Mouse (Mus musculus) midbrain, embryonic 12.5 days (tissue): ENCODE data around the gene Olfr1303. TPM values are rescaled to one million over a fixed set of nuclear protein-coding genes. Genes with fewer than 3 reads are reported as not detected.

Experiments used
- ATAC-seq: fragments of 200-750 bp; cut with Nextera tagmentation; 2 replicates; pipeline ENCODE4 v1.8.0; 2017; ENCODE audit warnings: low read depth, moderate TSS enrichment, moderate library complexity; ENCODE audit not compliant: low FRiP score
- H3K27ac ChIP-seq: fragments of 300-500 bp; sonication (generic); replicated peaks from 2 replicates; pipeline ENCODE4 v1.5.1; 2016; ENCODE audit warnings: mild to moderate bottlenecking
- H3K27me3 ChIP-seq: fragments of 300-500 bp; sonication (generic); 2 replicates; pipeline ENCODE4 v1.6.1; 2016; ENCODE audit warnings: mild to moderate bottlenecking
- H3K36me3 ChIP-seq: fragments of 300-500 bp; sonication (generic); 2 replicates; pipeline ENCODE4 v1.6.1; 2016
- H3K4me1 ChIP-seq: fragments of 300-500 bp; sonication (generic); 2 replicates; pipeline ENCODE4 v1.6.1; 2016
- H3K4me2 ChIP-seq: fragments of 300-500 bp; sonication (generic); replicated peaks from 2 replicates; pipeline ENCODE4 v1.6.1; 2016; ENCODE audit warnings: mild to moderate bottlenecking, moderate library complexity
- H3K4me3 ChIP-seq: fragments of 300-500 bp; sonication (generic); 2 replicates; pipeline ENCODE4 v1.5.1; 2016; ENCODE audit warnings: mild to moderate bottlenecking
- H3K9ac ChIP-seq: fragments of 300-500 bp; sonication (generic); replicated peaks from 2 replicates; pipeline ENCODE4 v1.6.1; 2016; ENCODE audit warnings: mild to moderate bottlenecking, moderate library complexity
- H3K9me3 ChIP-seq: fragments of 300-500 bp; sonication (generic); 2 replicates; pipeline ENCODE4 v1.6.1; 2016; ENCODE audit warnings: mild to moderate bottlenecking
- WGBS: fragments of 180-500 bp; shearing (Covaris S2); methylation state at CpG from one replicate; pipeline ENCODE4 v1.1.7; 2016; 5-methylcytosine and 5-hydroxymethylcytosine counted together
- polyA plus RNA-seq: library from polyadenylated mRNA; unstranded; fragments of >200 nt; fragmentation: Nextera tagmentation; extraction: Ambion mirVana; gene quantifications from 2 replicates; pipeline ENCODE4 v1.2.1, GENCODE M21; 2016

Olfr1303 gene
- not detected in 2 replicates for polyA plus RNA-seq

- H3K9me3 ChIP-seq: no peaks in the 10 kb centered on the region
- H3K4me3 ChIP-seq: no peak within 1 kb of the TSS
- H3K9ac ChIP-seq: no peak within 1 kb of the TSS
- no peaks in the 10 kb centered on the region for H3K27me3 ChIP-seq
- no peaks in the 10 kb centered on the region for H3K36me3 ChIP-seq
- H3K4me2 ChIP-seq: no peak within 1 kb of the TSS
- no peaks in the 10 kb centered on the region for H3K4me1 ChIP-seq
- no peak within 1 kb of the TSS for H3K27ac ChIP-seq
- ATAC-seq: no peak
- 80% methylated on average over 2 of the region's 2 CpGs for WGBS
Observed at GRCm38 (mm10) chr2:111820240-111820639, at the start of gene Olfr1303. Gene Olfr1303 (minus strand): TSS chr2:111820340.

- ATAC-seq: no peak
- Histone ChIP-seq H3K27ac (no peak overlapping the region), H3K4me2 (no peak overlapping the region), H3K4me3 (no peak overlapping the region), H3K9ac (no peak overlapping the region), H3K27me3 (no peaks in the 10 kb centered on the region), H3K4me1 (no peaks in the 10 kb centered on the region), H3K9me3 (no peaks in the 10 kb centered on the region), H3K36me3 (no peaks in the 10 kb centered on the region)
Observed at GRCm38 (mm10) chr2:111812936-111813335, 7.2 kb downstream of the Olfr1303 start.

GRCm38 (mm10) chr2:111777129-111777528 lies 43.0 kb downstream of the Olfr1303 start, which contains the start of gene Olfr1302:
Gene Olfr1302 (plus strand): TSS chr2:111777429.
- Histone ChIP-seq H3K4me3 (no peak within 1 kb of the TSS), H3K4me2 (no peak within 1 kb of the TSS), H3K9me3 (no peaks in the 10 kb centered on the region), H3K9ac (no peak within 1 kb of the TSS), H3K4me1 (no peaks in the 10 kb centered on the region), H3K27ac (no peak within 1 kb of the TSS), H3K27me3 (no peaks in the 10 kb centered on the region), H3K36me3 (no peaks in the 10 kb centered on the region)
- ATAC-seq: no peak
- 80% methylated on average over 2 of the region's 2 CpGs for WGBS

Other genes with a start within 250 kb of the Olfr1303 start
- gene Olfr1297, start 193.8 kb downstream of the Olfr1303 start, polyA plus RNA-seq: not detected in 2 replicates
- gene Olfr1298, start 171.1 kb downstream of the Olfr1303 start, polyA plus RNA-seq: not detected in 2 replicates
- gene Olfr1299, start 158.9 kb downstream of the Olfr1303 start, polyA plus RNA-seq: not detected in 2 replicates
- not detected in 2 replicates for gene Olfr1301, start 69.3 kb downstream of the Olfr1303 start, polyA plus RNA-seq
- not detected in 2 replicates for gene Olfr1302, start 42.9 kb downstream of the Olfr1303 start, polyA plus RNA-seq
- not detected in 2 replicates for gene Olfr1305, start 56.8 kb upstream of the Olfr1303 start, polyA plus RNA-seq
- gene Olfr1306, start 95.9 kb upstream of the Olfr1303 start, polyA plus RNA-seq: not detected in 2 replicates
- gene Olfr1307, start 129.1 kb upstream of the Olfr1303 start, polyA plus RNA-seq: 0.01 TPM in 2 replicates
- not detected in 2 replicates for gene Olfr1308, start 144.6 kb upstream of the Olfr1303 start, polyA plus RNA-seq
- gene Olfr1309, start 169.9 kb upstream of the Olfr1303 start, polyA plus RNA-seq: not detected in 2 replicates
- gene Olfr1310, start 192.4 kb upstream of the Olfr1303 start, polyA plus RNA-seq: not detected in 2 replicates
- not detected in 2 replicates for gene Olfr1311, start 204.1 kb upstream of the Olfr1303 start, polyA plus RNA-seq
- gene Olfr1312, start 229.9 kb upstream of the Olfr1303 start, polyA plus RNA-seq: not detected in 2 replicates